Mouse (Mus musculus) MEL (cell line): ENCODE measurements around the gene Kdm5c. TPM values are rescaled to one million over a fixed set of nuclear protein-coding genes. Genes with fewer than 3 reads are reported as not detected.
A peak's percentile ranks its signal among the peaks of the same experiment; 100 is the strongest.

Source experiments
- DNase-seq: peaks from one replicate; pipeline ENCODE4 v3.0.0; 2011; ENCODE audit warnings: low read depth, low spot score
- H3K27ac ChIP-seq: 2 replicates; pipeline ENCODE4 v1.5.1; 2012; ENCODE audit warnings: low read depth, mild to moderate bottlenecking, control low read depth, low read length, moderate library complexity; ENCODE audit not compliant: control insufficient read depth
- H3K27me3 ChIP-seq, 2 experiments: fragments of 150-350 bp in 1 of 2; sonication (generic) in 1 of 2; 2 replicates each; pipeline ENCODE4 v1.6.1; 2012; ENCODE audit warnings: low read length in 2 of 2, mild to moderate bottlenecking in 2 of 2, improper control_type of control experiment in 1 of 2, moderate library complexity in 1 of 2; ENCODE audit not compliant: insufficient read depth in 2 of 2, control insufficient read depth in 1 of 2
- H3K36me3 ChIP-seq, 2 experiments: 2 replicates each; pipeline ENCODE4 v1.6.1; 2012 to 2014; ENCODE audit warnings: low read length in 2 of 2, improper control_type of control experiment in 1 of 2, inconsistent platforms in 1 of 2, mild to moderate bottlenecking in 1 of 2; ENCODE audit not compliant: insufficient read depth in 2 of 2, control insufficient read depth in 1 of 2
- H3K4me1 ChIP-seq, 2 experiments: fragments of 150-350 bp in 1 of 2; sonication (generic) in 1 of 2; 2 replicates each; pipeline ENCODE4 v1.6.1; 2012; ENCODE audit warnings: low read length in 2 of 2, improper control_type of control experiment in 1 of 2, mild to moderate bottlenecking in 1 of 2; ENCODE audit not compliant: insufficient read depth in 2 of 2, control insufficient read depth in 1 of 2
- H3K4me3 ChIP-seq, 2 experiments: fragments of 150-350 bp in 1 of 2; sonication (generic) in 1 of 2; 2 replicates each; pipeline ENCODE4 v1.5.1; 2012; ENCODE audit warnings: low read depth in 2 of 2, low read length in 2 of 2, mild to moderate bottlenecking in 2 of 2, moderate library complexity in 2 of 2, control low read depth in 1 of 2, improper control_type of control experiment in 1 of 2; ENCODE audit not compliant: control insufficient read depth in 1 of 2, insufficient read depth in 1 of 2
- H3K79me2 ChIP-seq: 2 replicates; pipeline ENCODE4 v1.6.1; 2012; ENCODE audit warnings: mild to moderate bottlenecking, low read length, moderate library complexity; ENCODE audit not compliant: control insufficient read depth, poor library complexity, insufficient read depth
- H3K9ac ChIP-seq: 2 replicates; pipeline ENCODE4 v1.6.1; 2012; ENCODE audit warnings: low read depth, mild to moderate bottlenecking, control low read depth, low read length, moderate library complexity; ENCODE audit not compliant: control insufficient read depth, poor library complexity, severe bottlenecking
- H3K9me3 ChIP-seq: fragments of 150-350 bp; sonication (generic); replicated peaks from 2 replicates; pipeline ENCODE4 v1.6.1; 2012; ENCODE audit warnings: mild to moderate bottlenecking, low read length, improper control_type of control experiment, moderate library complexity; ENCODE audit not compliant: insufficient read depth
- CHD1 ChIP-seq: IDR thresholded peaks from 2 replicates; pipeline ENCODE4 v1.6.1; 2012; ENCODE audit warnings: low read depth, mild to moderate bottlenecking, inconsistent platforms, low read length, improper control_type of control experiment
- CHD2 ChIP-seq: IDR thresholded peaks from 2 replicates; pipeline ENCODE4 v1.6.1; 2011; ENCODE audit warnings: low read length, improper control_type of control experiment
- CTCF ChIP-seq, 3 experiments: IDR thresholded peaks in 2 of 3; conservative IDR thresholded peaks in 1 of 3; 2 replicates each; pipeline ENCODE4 v1.5.1; 2011 to 2012; ENCODE audit warnings: low read length in 3 of 3, low read depth in 2 of 3, mild to moderate bottlenecking in 2 of 3, improper control_type of control experiment in 1 of 3, inconsistent platforms in 1 of 3, mixed read lengths in 1 of 3, moderate library complexity in 1 of 3; ENCODE audit not compliant: control insufficient read depth in 1 of 3, insufficient read depth in 1 of 3, poor library complexity in 1 of 3, severe bottlenecking in 1 of 3
- EP300 ChIP-seq, 2 experiments: IDR thresholded peaks; 2 replicates each; pipeline ENCODE4 v1.6.1; 2011; ENCODE audit warnings: improper control_type of control experiment in 2 of 2, low read length in 2 of 2, low read depth in 1 of 2, mild to moderate bottlenecking in 1 of 2
- ETS1 ChIP-seq: IDR thresholded peaks from 2 replicates; pipeline ENCODE4 v1.6.1; 2012; ENCODE audit warnings: low read depth, mild to moderate bottlenecking, inconsistent platforms, low read length, improper control_type of control experiment, moderate library complexity
- GATA1 ChIP-seq: IDR thresholded peaks from 2 replicates; pipeline ENCODE4 v1.6.1; 2011; ENCODE audit warnings: low read depth, low read length, improper control_type of control experiment
- HCFC1 ChIP-seq: IDR thresholded peaks from 2 replicates; pipeline ENCODE4 v1.6.1; 2012; ENCODE audit warnings: low read depth, mild to moderate bottlenecking, inconsistent platforms, low read length, improper control_type of control experiment, moderate library complexity
- JUND ChIP-seq: IDR thresholded peaks from 2 replicates; pipeline ENCODE4 v1.6.1; 2011; ENCODE audit warnings: low read depth, mild to moderate bottlenecking, improper control_type of control experiment, low read length
- KAT2A ChIP-seq: conservative IDR thresholded peaks from 2 replicates; pipeline ENCODE4 v1.6.1; 2012; ENCODE audit warnings: low read depth, low read length, improper control_type of control experiment, inconsistent platforms
- MAZ ChIP-seq: IDR thresholded peaks from 2 replicates; pipeline ENCODE4 v1.6.1; 2012; ENCODE audit warnings: low read depth, mild to moderate bottlenecking, inconsistent platforms, low read length, improper control_type of control experiment
- MEF2A ChIP-seq: IDR thresholded peaks from 2 replicates; pipeline ENCODE4 v1.6.1; 2014; ENCODE audit warnings: low read depth, mild to moderate bottlenecking, inconsistent platforms, low read length, improper control_type of control experiment; ENCODE audit not compliant: poor library complexity, insufficient replicate concordance, severe bottlenecking; ENCODE audit errors: extremely low read depth
- NELFE ChIP-seq: IDR thresholded peaks from 2 replicates; pipeline ENCODE4 v1.6.1; 2011; ENCODE audit warnings: low read depth, low read length, improper control_type of control experiment
- NRF1 ChIP-seq: IDR thresholded peaks from 2 replicates; pipeline ENCODE4 v1.6.1; 2014; ENCODE audit warnings: low read depth, mild to moderate bottlenecking, inconsistent platforms, low read length, improper control_type of control experiment, moderate library complexity; ENCODE audit not compliant: poor library complexity, insufficient read depth, severe bottlenecking
- POLR2AphosphoS5 ChIP-seq: IDR thresholded peaks from 2 replicates; pipeline ENCODE4 v1.6.1; 2012; ENCODE audit warnings: low read depth, borderline replicate concordance, mild to moderate bottlenecking, inconsistent platforms, low read length, moderate library complexity, mixed read lengths
- RAD21 ChIP-seq: IDR thresholded peaks from 2 replicates; pipeline ENCODE4 v1.6.1; 2011; ENCODE audit warnings: mild to moderate bottlenecking, low read depth, low read length, improper control_type of control experiment
- RCOR1 ChIP-seq: IDR thresholded peaks from 2 replicates; pipeline ENCODE4 v1.6.1; 2012; ENCODE audit warnings: low read depth, mild to moderate bottlenecking, inconsistent platforms, low read length, improper control_type of control experiment
- TAL1 ChIP-seq: IDR thresholded peaks from 2 replicates; pipeline ENCODE4 v1.6.1; 2012; ENCODE audit warnings: mild to moderate bottlenecking, inconsistent platforms, low read length, moderate library complexity, mixed read lengths
- UBTF ChIP-seq: IDR thresholded peaks from 2 replicates; pipeline ENCODE4 v1.6.1; 2012; ENCODE audit warnings: low read depth, mild to moderate bottlenecking, inconsistent platforms, low read length, improper control_type of control experiment, moderate library complexity, borderline replicate concordance; ENCODE audit not compliant: insufficient read depth
- ZKSCAN1 ChIP-seq: IDR thresholded peaks from 2 replicates; pipeline ENCODE4 v1.6.1; 2012; ENCODE audit warnings: low read depth, mild to moderate bottlenecking, inconsistent platforms, low read length, improper control_type of control experiment, moderate library complexity
- polyA plus RNA-seq, 2 experiments: library from polyadenylated mRNA; stranded (reverse) in 1 of 2; unstranded in 1 of 2; fragments of >175 nt in 1 of 2; fragments of >200 nt in 1 of 2; gene quantifications; 2 replicates each; pipeline versions ENCODE4 v1.2.1 to v1.2.4; 2012; ENCODE audit warnings: low replicate concordance in 2 of 2, low read depth in 1 of 2; ENCODE audit not compliant: insufficient read length in 2 of 2, insufficient read depth in 1 of 2, missing spikeins in 1 of 2
- total RNA-seq: library from RNA; depleted of rRNA; stranded (reverse); fragments of 300-350 nt; gene quantifications from 2 replicates; pipeline ENCODE4 v1.2.3, GENCODE M21; 2012

Gene Kdm5c
- total and polyA plus RNA-seq, 3 experiments, result 102 to 158 (median 127) TPM

DNA sequence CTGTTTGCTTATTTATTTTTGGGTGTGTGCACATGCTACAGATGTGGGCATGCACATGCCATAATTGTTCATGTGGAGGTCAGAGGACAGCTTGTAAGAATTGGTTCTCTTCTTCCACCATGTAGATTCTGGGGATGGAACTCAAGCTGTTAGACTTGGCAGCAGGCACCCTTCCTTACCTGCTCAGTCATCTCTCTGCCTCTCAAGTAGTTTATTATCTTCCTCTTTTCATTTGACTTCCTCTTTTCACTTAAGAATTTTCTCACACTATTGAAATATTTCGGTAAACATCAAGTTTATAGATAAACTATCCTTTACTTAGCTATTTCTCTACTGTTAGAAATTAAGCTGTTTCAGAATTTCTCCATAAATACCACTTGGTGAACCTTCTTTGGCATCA lies 18.1 kb upstream of the Kdm5c start:
- Histone ChIP-seq H3K4me3 (no peak overlapping the region), H3K4me1 (peaks cover 0 to 3% of the 10 kb centered on the region in 2 experiments; a peak in 2 of 4 replicates), H3K9ac (no peak overlapping the region), H3K9me3 (no peaks in the 10 kb centered on the region), H3K27me3 (peaks cover 0 to 1% of the 10 kb centered on the region in 2 experiments; a peak in 1 of 4 replicates), H3K27ac (no peak overlapping the region), H3K36me3 (peaks cover 0 to 5% of the 10 kb centered on the region in 2 experiments; a peak in 1 of 4 replicates), H3K79me2 (no peaks in the 10 kb centered on the region)
- peak; percentile 73 for DNase-seq
- no peak for TF ChIP-seq CHD2
- TF ChIP-seq CHD1, result no peak
- no peak for TF ChIP-seq UBTF
- TF ChIP-seq GATA1, result peak; percentile 64
- peak; percentile 65 for TF ChIP-seq RCOR1
- TF ChIP-seq KAT2A, result no peak
- TF ChIP-seq JUND, result no peak
- TF ChIP-seq NELFE, result no peak
- peak in 1 of 2 experiments; percentile 77; a peak in 2 of 4 replicates for TF ChIP-seq EP300 (IDR thresholded peaks at IDR 0.05; ENCODE audit: low read depth in 1 of 2, low read length in 2 of 2)
- TF ChIP-seq CTCF (IDR thresholded peaks at IDR 0.05 in 2 of 3, conservative IDR thresholded peaks at IDR 0.05 in 1 of 3; ENCODE audit: control insufficient read depth in 1 of 3, insufficient read depth in 1 of 3, low read depth in 2 of 3, low read length in 3 of 3, poor library complexity in 1 of 3, severe bottlenecking in 1 of 3), result no peak
- no peak for TF ChIP-seq POLR2AphosphoS5

DNA sequence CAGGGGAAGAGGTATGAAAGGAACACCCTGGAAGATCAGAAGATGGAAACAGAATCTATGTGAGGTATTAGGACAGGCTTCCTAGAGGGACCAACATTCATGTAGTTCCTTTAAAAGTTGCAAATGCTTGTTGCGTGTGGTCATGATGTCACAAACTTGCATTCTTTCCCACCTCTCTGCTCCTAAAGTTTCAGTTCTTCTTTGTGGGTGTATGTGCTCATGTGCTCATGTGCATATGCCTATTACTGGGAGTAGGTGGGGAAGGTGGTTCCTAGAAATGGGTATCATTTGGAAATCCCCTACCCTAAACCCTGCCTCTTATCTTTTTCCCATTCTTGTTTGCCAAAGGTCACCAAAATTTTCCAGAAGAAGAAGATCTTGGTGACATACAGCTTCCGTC lies 14.3 kb upstream of the Kdm5c start:
- no peaks in the 10 kb centered on the region for H3K79me2 ChIP-seq
- peaks cover 0 to 5% of the 10 kb centered on the region in 2 experiments; a peak in 1 of 4 replicates for H3K36me3 ChIP-seq
- no peak for DNase-seq
- H3K27ac ChIP-seq, result no peak overlapping the region
- H3K27me3 ChIP-seq, result no peaks in the 10 kb centered on the region
- no peaks in the 10 kb centered on the region for H3K9me3 ChIP-seq
- no peak overlapping the region for H3K9ac ChIP-seq
- TF ChIP-seq TAL1 (no peak), CTCF (IDR thresholded peaks at IDR 0.05 in 2 of 3, conservative IDR thresholded peaks at IDR 0.05 in 1 of 3; ENCODE audit: control insufficient read depth in 1 of 3, insufficient read depth in 1 of 3, low read depth in 2 of 3, low read length in 3 of 3, poor library complexity in 1 of 3, severe bottlenecking in 1 of 3) (no peak), CHD1 (no peak), ETS1 (no peak)
- peaks cover 0 to 3% of the 10 kb centered on the region in 2 experiments; a peak in 2 of 4 replicates for H3K4me1 ChIP-seq
- H3K4me3 ChIP-seq, result no peak overlapping the region

DNA sequence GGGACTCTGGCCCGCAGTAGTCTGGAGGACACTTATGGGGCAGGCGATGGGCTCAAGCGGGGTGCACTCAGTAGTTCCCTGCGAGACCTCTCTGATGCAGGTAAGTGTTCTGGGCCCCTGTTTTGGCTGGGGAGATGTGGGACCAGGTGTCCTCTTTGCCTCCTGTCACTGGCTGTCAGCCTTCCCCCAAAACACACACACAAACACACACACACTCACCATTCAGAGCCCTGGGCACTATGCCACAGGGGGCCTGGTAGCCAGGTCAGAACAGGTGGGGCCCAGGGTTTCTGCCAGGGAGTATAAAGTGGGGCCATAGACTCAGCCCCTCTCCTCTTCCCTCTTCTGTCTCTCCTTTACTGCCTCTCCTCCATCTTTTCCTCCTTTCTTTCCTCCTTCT lies 11.1 kb upstream of the Kdm5c start:
- H3K9me3 ChIP-seq, result no peaks in the 10 kb centered on the region
- no peak overlapping the region for H3K27ac ChIP-seq
- TF ChIP-seq UBTF, result no peak
- TF ChIP-seq MEF2A, result no peak
- TF ChIP-seq HCFC1, result no peak
- no peak for TF ChIP-seq NRF1
- TF ChIP-seq MAZ, result no peak
- TF ChIP-seq CTCF (IDR thresholded peaks at IDR 0.05 in 2 of 3, conservative IDR thresholded peaks at IDR 0.05 in 1 of 3; ENCODE audit: control insufficient read depth in 1 of 3, insufficient read depth in 1 of 3, low read depth in 2 of 3, low read length in 3 of 3, poor library complexity in 1 of 3, severe bottlenecking in 1 of 3), result no peak
- TF ChIP-seq ZKSCAN1, result no peak
- TF ChIP-seq RAD21, result no peak
- TF ChIP-seq NELFE, result no peak
- TF ChIP-seq, all 39 proteins: peak for 0
- Histone ChIP-seq H3K79me2 (no peaks in the 10 kb centered on the region), H3K4me3 (no peak overlapping the region), H3K27me3 (no peaks in the 10 kb centered on the region), H3K9ac (no peak overlapping the region), H3K4me1 (peaks cover 0 to 3% of the 10 kb centered on the region in 2 experiments; a peak in 2 of 4 replicates), H3K36me3 (0 out of 4 replicates have a peak, but pooled peaks cover 0 to 2% of the 10 kb centered on the region in 2 experiments)
- no peak for DNase-seq
